Mouse (Mus musculus) layer of hippocampus, adult 9-11 months (tissue): ENCODE measurements around the gene Pycr2.
A peak's percentile ranks its signal among the peaks of the same experiment; 100 is the strongest.
"Not testable (repeated sequence)": the region's sequence is repeated elsewhere in the genome, so short reads cannot be mapped to it uniquely, and the experiment has no call there.

Source experiments
- DNase-seq: peaks from one replicate; pipeline ENCODE4 v3.0.0; 2022

The Pycr2 gene

GRCm38 (mm10) chr1:180906461-180907147 is 2.5 kb downstream of the Pycr2 start:
- no peak for DNase-seq

GRCm38 (mm10) chr1:180911138-180911537 is 7.0 kb downstream of the Pycr2 start:
- DNase-seq = no peak

GRCm38 (mm10) chr1:180911653-180912287 is 7.7 kb downstream of the Pycr2 start:
- DNase-seq = no peak

DNA sequence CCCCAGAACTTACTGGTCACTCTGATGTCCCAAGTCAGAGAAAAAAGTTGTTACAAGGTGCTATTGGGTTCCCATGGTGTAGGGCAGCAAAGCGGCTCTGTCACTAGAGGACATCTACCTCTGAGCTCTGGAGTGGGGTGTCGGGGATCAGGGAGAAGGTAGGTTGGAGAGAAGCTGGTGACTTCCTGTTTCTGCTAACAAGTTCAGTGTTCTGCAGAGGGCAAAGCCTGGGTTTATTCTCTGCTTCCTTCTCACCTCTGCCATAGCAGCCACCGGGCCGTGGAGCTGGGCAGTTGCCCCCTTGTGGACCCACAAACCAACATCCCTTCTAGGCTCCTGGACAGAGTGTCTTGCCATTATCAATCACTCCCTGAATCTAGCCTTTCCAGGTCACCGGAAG is 8.7 kb downstream of the Pycr2 start:
- DNase-seq = no peak

DNA sequence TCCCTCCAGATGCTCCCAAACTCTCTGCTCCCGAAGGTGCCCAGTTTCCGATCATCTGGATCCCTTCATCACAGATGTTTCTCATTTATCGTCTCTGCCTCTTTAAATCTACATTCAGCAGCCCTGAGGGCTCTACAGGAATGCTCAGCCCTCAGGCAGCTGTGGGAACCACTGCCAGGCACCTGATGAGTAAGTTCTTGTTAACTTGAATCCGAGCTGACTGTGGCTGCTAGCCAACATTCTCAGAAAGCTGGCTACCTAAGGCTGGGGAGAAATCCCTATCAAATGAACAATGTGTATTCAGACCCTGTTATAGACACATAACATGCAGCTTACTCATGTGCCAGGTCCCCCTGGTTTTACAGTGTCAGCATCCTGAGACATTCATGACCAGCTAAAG is 9.7 kb downstream of the Pycr2 start:
- DNase-seq = no peak

DNA sequence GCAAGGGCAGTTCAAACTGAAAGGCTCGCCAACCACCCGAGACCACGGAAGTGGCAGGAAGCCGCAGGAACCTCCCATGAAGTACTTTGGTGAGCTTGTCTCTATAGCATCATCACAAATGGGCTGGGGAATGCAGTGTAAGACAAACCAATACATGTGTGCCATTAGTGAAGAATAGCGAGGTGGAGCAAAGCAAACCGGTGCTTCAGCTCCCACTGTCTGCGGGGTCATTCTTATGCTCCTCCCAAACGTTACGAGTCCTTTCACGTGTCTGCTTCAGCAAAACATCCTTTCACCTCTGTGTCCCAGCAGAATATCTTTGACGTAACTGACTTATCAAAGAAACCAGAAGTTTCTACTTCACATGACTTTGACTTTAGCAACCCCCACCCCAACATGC is 12.3 kb downstream of the Pycr2 start:
- no peak for DNase-seq

- no peak for DNase-seq
Observed at GRCm38 (mm10) chr1:180917053-180917452, 13.0 kb downstream of the Pycr2 start.

DNA sequence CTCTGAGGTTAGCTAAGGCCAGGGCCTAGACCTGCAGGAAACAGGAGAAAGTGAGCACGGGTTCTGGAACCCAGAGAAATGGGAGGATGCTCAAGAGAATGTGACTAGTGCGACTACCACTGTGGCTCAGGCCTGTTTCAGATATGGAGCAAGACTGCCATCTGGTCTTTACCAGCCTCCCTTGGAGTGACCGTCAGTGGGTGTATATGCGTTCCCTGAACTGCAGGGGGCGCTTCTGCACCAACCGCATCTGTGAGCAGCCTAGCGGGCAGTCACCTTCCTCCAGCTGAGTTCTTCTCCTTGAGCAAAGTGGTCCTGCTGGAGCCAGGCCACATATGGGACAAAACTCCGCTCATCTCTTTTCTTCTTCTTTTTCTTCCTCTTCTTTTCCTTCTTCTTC is 15.6 kb downstream of the Pycr2 start:
- no peak for DNase-seq

DNA sequence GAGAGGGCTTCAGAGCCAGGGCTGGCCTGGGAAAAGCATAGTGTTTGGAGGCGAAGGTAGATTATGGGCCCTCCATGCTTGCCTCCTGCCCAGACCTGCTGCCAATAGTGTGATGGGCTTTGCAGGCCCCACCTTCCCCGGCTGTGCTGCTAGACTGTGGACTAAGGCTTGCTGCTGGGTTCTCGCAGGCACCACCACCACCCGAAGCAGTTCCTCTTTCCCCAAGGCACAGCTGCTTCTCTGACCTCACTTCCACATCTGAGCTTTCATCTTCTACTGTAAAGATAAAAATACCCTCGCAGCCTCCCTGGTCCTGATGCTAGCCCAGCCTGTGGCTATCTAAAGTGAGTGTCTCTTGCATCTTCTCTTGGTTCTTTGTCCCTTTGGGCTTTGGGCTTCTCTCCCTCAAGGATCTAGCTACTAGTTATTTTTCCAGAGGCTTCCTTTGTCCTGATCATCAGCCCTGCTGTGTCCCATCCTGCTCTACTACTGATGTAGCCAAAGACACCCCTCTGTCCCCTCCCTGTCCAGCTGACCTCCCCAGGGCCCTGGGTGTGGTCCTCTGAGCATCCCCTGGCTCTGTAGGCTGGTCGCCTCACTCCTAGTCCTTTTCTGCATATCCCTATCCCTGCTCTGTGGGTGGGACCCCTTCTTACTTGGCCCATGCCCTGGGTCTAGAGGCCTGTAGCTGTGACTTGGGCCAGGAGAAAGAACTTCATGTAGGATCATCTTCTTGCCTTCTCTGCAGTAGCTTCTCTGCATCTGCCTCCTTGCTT is 18.4 kb downstream of the Pycr2 start:
- peak; percentile 42 for DNase-seq

GRCm38 (mm10) chr1:180924737-180925136 is 20.6 kb downstream of the Pycr2 start:
- DNase-seq = no peak

DNA sequence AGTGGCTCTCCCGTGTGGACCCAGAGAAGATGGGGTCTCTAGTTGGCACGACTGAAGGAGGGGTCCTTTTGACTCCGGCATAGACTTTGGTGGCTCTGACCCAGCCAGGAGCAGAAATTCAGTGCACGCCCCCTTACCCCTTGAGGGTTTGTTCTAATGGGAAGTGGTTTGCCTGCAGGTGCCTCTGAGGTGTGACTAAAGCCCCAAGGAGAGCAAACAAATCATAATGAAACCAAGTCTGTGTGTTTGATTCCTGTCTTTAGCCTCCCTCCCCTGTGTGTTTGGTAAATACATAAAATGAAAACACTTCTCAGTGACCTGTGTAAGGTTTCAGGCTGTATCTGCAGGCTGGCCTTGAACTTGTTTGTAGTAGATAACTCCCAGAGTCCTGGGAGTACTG is 22.2 kb downstream of the Pycr2 start:
- DNase-seq = no peak

DNA sequence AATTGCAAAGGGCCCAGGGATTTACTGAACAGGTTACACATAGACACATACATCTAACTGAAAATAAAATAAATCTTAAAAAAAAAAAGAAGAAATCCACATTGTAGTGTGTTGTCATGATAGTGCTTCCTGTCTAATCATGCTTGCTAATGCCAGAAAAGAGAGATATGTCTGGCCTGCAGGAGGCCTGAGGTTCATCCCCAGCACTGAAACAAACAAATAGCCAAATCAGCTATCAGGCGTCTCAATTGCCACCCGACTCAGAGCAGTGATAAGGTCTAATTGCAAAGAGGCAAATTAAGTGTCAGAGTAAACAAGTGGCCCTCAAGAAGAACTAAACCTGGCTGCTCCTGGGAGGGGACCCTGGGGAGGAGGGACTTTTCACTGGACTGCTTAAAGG is 25.5 kb downstream of the Pycr2 start:
- no peak for DNase-seq

DNA sequence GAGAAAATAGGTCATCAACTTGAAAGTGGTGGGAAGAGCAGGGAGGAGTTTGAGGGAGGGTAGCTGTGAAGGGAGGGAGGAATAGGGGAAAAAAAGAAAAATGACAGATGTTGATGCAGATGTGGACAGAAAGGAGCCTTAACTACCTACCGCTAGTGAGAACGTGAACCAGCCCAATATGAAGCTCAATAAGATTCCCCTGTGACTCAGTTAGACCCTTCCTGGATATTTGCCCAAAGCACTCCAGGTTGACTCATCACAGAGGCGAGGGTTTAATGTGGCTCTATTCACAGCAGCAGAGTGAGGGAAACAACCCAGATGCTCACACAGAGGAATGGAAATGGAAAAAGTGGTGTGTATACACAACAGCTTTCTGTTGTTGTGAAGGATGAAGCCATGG is 27.0 kb downstream of the Pycr2 start:
- DNase-seq = no peak

DNA sequence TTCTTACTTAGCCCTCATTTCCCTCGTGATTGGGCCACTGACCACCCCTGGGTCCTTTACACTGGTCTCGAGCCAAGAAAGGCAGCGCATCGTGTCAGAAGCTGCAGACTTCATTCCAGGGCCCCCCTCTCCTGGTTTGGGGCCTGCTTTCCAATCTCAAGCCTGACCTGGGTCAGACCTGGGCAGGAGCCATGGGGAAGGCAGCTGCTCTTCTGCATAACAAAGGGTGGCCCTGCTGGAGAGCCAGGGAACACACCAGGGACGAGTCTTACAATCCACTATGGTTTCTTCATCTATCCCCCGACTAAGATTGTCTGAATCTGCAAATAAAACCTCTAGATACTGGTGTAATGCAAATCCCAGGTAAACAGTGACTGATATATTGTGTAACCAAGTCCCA is 29.6 kb downstream of the Pycr2 start:
- no peak for DNase-seq

GRCm38 (mm10) chr1:180934467-180935419 is 30.6 kb downstream of the Pycr2 start, which contains the start of gene Lefty1:
TSS of gene Lefty1 (plus strand) at chr1:180935022.
- no peak for DNase-seq

DNA sequence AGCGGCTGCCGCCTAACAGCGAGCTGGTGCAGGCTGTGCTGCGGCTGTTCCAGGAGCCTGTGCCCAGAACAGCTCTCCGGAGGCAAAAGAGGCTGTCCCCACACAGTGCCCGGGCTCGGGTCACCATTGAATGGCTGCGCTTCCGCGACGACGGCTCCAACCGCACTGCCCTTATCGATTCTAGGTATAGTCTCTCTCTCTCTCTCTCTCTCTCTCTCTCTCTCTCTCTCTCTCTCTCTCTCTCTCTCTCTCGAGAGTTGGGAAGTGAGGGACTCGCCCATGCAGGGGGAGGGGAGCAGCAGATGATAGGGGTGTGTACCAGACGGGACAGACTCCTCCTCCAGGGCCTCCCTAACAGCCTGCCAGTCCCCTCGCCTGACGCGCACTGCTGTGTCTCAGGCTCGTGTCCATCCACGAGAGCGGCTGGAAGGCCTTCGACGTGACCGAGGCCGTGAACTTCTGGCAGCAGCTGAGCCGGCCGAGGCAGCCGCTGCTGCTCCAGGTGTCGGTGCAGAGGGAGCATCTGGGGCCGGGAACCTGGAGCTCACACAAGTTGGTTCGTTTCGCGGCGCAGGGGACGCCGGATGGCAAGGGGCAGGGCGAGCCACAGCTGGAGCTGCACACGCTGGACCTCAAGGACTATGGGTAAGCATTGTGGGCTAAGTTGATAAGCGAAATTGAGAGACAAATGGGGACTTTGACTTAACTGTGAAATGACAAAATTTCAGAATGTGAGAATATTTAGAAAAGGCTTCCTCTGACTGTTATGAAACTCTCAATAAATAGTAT is 32.7 kb downstream of the Pycr2 start:
- peak; percentile 55 for DNase-seq

DNA sequence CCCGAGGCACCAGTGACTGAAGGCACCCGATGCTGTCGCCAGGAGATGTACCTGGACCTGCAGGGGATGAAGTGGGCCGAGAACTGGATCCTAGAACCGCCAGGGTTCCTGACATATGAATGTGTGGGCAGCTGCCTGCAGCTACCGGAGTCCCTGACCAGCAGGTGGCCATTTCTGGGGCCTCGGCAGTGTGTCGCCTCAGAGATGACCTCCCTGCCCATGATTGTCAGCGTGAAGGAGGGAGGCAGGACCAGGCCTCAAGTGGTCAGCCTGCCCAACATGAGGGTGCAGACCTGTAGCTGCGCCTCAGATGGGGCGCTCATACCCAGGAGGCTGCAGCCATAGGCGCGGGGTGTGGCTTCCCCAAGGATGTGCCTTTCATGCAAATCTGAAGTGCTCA is 33.5 kb downstream of the Pycr2 start:
- not testable (repeated sequence) for DNase-seq

- DNase-seq = not testable (repeated sequence)
Observed at GRCm38 (mm10) chr1:180938781-180939180, 34.7 kb downstream of the Pycr2 start.

GRCm38 (mm10) chr1:180940776-180941460 is 36.8 kb downstream of the Pycr2 start:
- DNase-seq = no peak

- no peak for DNase-seq
Observed at GRCm38 (mm10) chr1:180941726-180942125, 37.6 kb downstream of the Pycr2 start.
